Mouse (Mus musculus) liver, embryonic 14.5 days (tissue): ENCODE data around the gene Psma6. TPM values are rescaled to one million over a fixed set of nuclear protein-coding genes. Genes with fewer than 3 reads are reported as not detected.

ENCODE experiments used
- ATAC-seq: fragments of 200-750 bp; cut with Nextera tagmentation; 2 replicates; pipeline ENCODE4 v1.8.0; 2017; ENCODE audit warnings: moderate number of reproducible peaks, mild to moderate bottlenecking, moderate library complexity; ENCODE audit not compliant: insufficient read depth
- DNase-seq, 3 experiments: peaks; one replicate each; pipeline ENCODE4 v3.0.0-alpha.2; 2012 to 2013; ENCODE audit warnings: low read depth in 3 of 3, low spot score in 3 of 3
- H3K27ac ChIP-seq: fragments of 300-500 bp; sonication (generic); 2 replicates; pipeline ENCODE4 v1.5.1; 2014; ENCODE audit warnings: moderate library complexity, mild to moderate bottlenecking, control low read depth, inconsistent platforms
- H3K27me3 ChIP-seq: fragments of 300-500 bp; sonication (generic); 2 replicates; pipeline ENCODE4 v1.6.1; 2014; ENCODE audit warnings: mild to moderate bottlenecking, low read length, moderate library complexity; ENCODE audit not compliant: control insufficient read depth, insufficient read depth
- H3K36me3 ChIP-seq: fragments of 300-500 bp; sonication (generic); replicated peaks from 2 replicates; pipeline ENCODE4 v1.6.1; 2014; ENCODE audit warnings: low read depth; ENCODE audit not compliant: control insufficient read depth, insufficient read depth
- H3K4me1 ChIP-seq, 2 experiments: fragments of 200-500 bp in 1 of 2; fragments of 300-500 bp in 1 of 2; sonication (generic) in 1 of 2; replicated peaks; 2 replicates each; pipeline ENCODE4 v1.6.1; 2012 to 2014; ENCODE audit warnings: antibody characterized with exemption in 1 of 2, inconsistent platforms in 1 of 2, low read length in 1 of 2; ENCODE audit not compliant: control insufficient read depth in 2 of 2, insufficient read depth in 2 of 2
- H3K4me2 ChIP-seq: fragments of 300-500 bp; sonication (generic); 2 replicates; pipeline ENCODE4 v1.6.1; 2014; ENCODE audit warnings: low read depth, mild to moderate bottlenecking, control low read depth, moderate library complexity
- H3K4me3 ChIP-seq, 2 experiments: fragments of 200-500 bp in 1 of 2; fragments of 300-500 bp in 1 of 2; sonication (generic) in 1 of 2; 2 replicates each; pipeline ENCODE4 v1.5.1; 2012 to 2014; ENCODE audit warnings: low read depth in 2 of 2, low read length in 2 of 2, mild to moderate bottlenecking in 2 of 2, control low read depth in 1 of 2, inconsistent platforms in 1 of 2, moderate library complexity in 1 of 2; ENCODE audit not compliant: insufficient read depth in 1 of 2
- H3K9ac ChIP-seq: fragments of 300-500 bp; sonication (generic); replicated peaks from 2 replicates; pipeline ENCODE4 v1.6.1; 2014; ENCODE audit warnings: mild to moderate bottlenecking, control low read depth, moderate library complexity
- H3K9me3 ChIP-seq: fragments of 300-500 bp; sonication (generic); 2 replicates; pipeline ENCODE4 v1.6.1; 2016; ENCODE audit warnings: low read length, mixed read lengths; ENCODE audit not compliant: control insufficient read depth
- CTCF ChIP-seq: IDR thresholded peaks from 2 replicates; pipeline ENCODE4 v1.5.1; 2016; ENCODE audit warnings: antibody characterized with exemption, low read depth, control low read depth
- EP300 ChIP-seq: IDR thresholded peaks from 2 replicates; pipeline ENCODE4 v1.6.1; 2016; ENCODE audit warnings: antibody characterized with exemption, low read depth
- WGBS: fragments of 180-500 bp; shearing (Covaris S2); extraction: QIAGEN DNeasy Blood & Tissue Kit; methylation state at CpG from one replicate; pipeline ENCODE4 v1.1.7; 2014; ENCODE audit not compliant: insufficient replicate concordance; 5-methylcytosine and 5-hydroxymethylcytosine counted together
- polyA plus RNA-seq, 2 experiments: library from polyadenylated mRNA; depleted of rRNA in 1 of 2; stranded (reverse) in 1 of 2; unstranded in 1 of 2; fragments of >200 nt; fragmentation: Nextera tagmentation in 1 of 2; extraction: Ambion mirVana in 1 of 2; gene quantifications; 2 replicates each; pipeline versions ENCODE4 v1.2.1 to v1.2.3; 2012 to 2014

The Psma6 gene
- polyA plus RNA-seq, 2 experiments: 85.9 to 220 TPM

- H3K9ac ChIP-seq: no peak overlapping the region
- WGBS: 31% methylated on average over 10 of the region's 10 CpGs
- no peak overlapping the region for H3K4me3 ChIP-seq
- peaks cover 0 to 9% of the 10 kb centered on the region in 2 experiments; a peak in 1 of 4 replicates for H3K4me1 ChIP-seq
- H3K9me3 ChIP-seq: no peaks in the 10 kb centered on the region
- no peak for DNase-seq
- no peak overlapping the region for H3K27ac ChIP-seq
- no peak overlapping the region for H3K4me2 ChIP-seq
- no peak for TF ChIP-seq CTCF
- no peak for TF ChIP-seq EP300
- no peaks in the 10 kb centered on the region for H3K36me3 ChIP-seq
- H3K27me3 ChIP-seq: no peaks in the 10 kb centered on the region; the same call in 1 of the 2 replicates
- ATAC-seq: no peak
Measured at GRCm38 (mm10) chr12:55467331-55468180, 83.5 kb downstream of the Psma6 start.

Other genes with a start within 250 kb of the Psma6 start
- gene Srp54b, start 229.1 kb upstream of the Psma6 start, polyA plus RNA-seq (2012; rRNA removed): 9.5 and 14.0 TPM in 2 replicates
- 28.7 and 29.0 TPM in 2 replicates for gene Srp54b, start 229.1 kb upstream of the Psma6 start, polyA plus RNA-seq (2014; fragmentation: Nextera tagmentation; extraction: Ambion mirVana)
- not detected in 2 replicates for gene 1700047I17Rik2, start 184.6 kb upstream of the Psma6 start, polyA plus RNA-seq (2012; rRNA removed)
- gene 1700047I17Rik2, start 184.6 kb upstream of the Psma6 start, polyA plus RNA-seq (2014; fragmentation: Nextera tagmentation; extraction: Ambion mirVana): not detected in 2 replicates
- 10.7 and 17.1 TPM in 2 replicates for gene Srp54c, start 154.1 kb upstream of the Psma6 start, polyA plus RNA-seq (2012; rRNA removed)
- gene Srp54c, start 154.1 kb upstream of the Psma6 start, polyA plus RNA-seq (2014; fragmentation: Nextera tagmentation; extraction: Ambion mirVana): 34.7 and 40.3 TPM in 2 replicates
- gene 1110008L16Rik, start 84.6 kb upstream of the Psma6 start, polyA plus RNA-seq (2012; rRNA removed): 4.2 and 5.2 TPM in 2 replicates
- 6.1 and 7.2 TPM in 2 replicates for gene 1110008L16Rik, start 84.6 kb upstream of the Psma6 start, polyA plus RNA-seq (2014; fragmentation: Nextera tagmentation; extraction: Ambion mirVana)
- gene Ppp2r3c, start 81.2 kb upstream of the Psma6 start, polyA plus RNA-seq (2012; rRNA removed): 2.8 and 4.7 TPM in 2 replicates
- gene Ppp2r3c, start 81.2 kb upstream of the Psma6 start, polyA plus RNA-seq (2014; fragmentation: Nextera tagmentation; extraction: Ambion mirVana): 7.4 and 7.9 TPM in 2 replicates
- gene Nfkbia, start 108.4 kb downstream of the Psma6 start, polyA plus RNA-seq (2012; rRNA removed): 8.1 and 8.8 TPM in 2 replicates
- gene Nfkbia, start 108.4 kb downstream of the Psma6 start, polyA plus RNA-seq (2014; fragmentation: Nextera tagmentation; extraction: Ambion mirVana): 11.8 and 12.4 TPM in 2 replicates
- gene Aldoart2, start 181.0 kb downstream of the Psma6 start, polyA plus RNA-seq (2012; rRNA removed): not detected in 2 replicates
- gene Aldoart2, start 181.0 kb downstream of the Psma6 start, polyA plus RNA-seq (2014; fragmentation: Nextera tagmentation; extraction: Ambion mirVana): not detected in 2 replicates
- gene Insm2, start 215.2 kb downstream of the Psma6 start, polyA plus RNA-seq (2012; rRNA removed): not detected in 2 replicates
- not detected in 2 replicates for gene Insm2, start 215.2 kb downstream of the Psma6 start, polyA plus RNA-seq (2014; fragmentation: Nextera tagmentation; extraction: Ambion mirVana)